In the genomic region with DNA sequence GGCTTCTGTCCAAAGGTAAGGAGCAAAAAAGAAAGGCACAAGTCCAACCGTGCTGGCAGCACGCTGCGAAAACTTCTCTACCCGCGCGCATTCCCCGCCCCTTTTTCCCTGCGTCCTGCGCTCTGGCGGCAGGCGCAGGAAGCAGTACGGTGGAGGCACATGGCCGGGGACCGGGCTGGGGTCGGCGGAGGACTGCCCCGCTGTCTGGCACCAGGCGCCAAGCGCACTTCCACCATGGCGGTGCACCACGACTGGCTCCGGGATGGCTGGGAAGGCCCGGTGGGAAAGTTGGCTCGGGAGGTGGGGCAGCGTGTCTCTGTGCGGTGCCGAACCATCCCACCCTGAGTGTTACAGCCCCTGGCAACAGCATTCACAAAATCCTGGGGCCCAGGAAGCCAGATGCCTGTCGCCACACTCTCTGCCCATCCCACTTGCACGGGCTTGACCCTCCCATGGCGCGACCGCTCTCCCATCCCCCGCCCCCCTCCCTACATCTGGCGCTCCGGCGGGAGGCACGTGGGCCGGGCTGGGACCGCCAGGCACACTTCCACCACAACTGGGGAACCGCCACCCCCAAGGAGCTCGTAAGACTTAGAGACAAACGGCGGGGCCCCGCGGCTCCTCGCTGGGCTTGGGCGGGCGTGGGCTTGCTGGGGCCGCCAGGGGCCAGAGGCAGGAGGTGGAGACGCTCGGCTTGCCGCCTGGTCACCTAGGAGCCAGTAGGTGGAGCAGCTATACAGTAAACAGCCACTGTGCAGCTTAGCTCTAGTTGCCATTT, we compare ENCODE assay signal across 8 mouse cellular contexts. TPM values are rescaled to one million over a fixed set of nuclear protein-coding genes. Genes with fewer than 3 reads are reported as not detected.
A peak's percentile ranks its signal among the peaks of the same experiment; 100 is the strongest.
DNase-seq lines count a peak whose midpoint lies in the region; ATAC-seq and TF ChIP-seq lines count a peak whose summit lies in the region.

No protein-coding gene starts in this region.

- H3K27me3 ChIP-seq in G1E (ENCODE audit: insufficient read depth, low read length): no peaks in the 10 kb centered on the region
- no peaks in the 10 kb centered on the region for H3K27me3 ChIP-seq in forebrain, embryonic 15.5 days
- H3K27me3 ChIP-seq in liver, postnatal 0 days (ENCODE audit: insufficient read depth, low read length): no peaks in the 10 kb centered on the region
- no peaks in the 10 kb centered on the region for H3K27me3 ChIP-seq in neural tube, embryonic 14.5 days (ENCODE audit: control insufficient read depth, insufficient read depth, low read length)

- H3K4me1 ChIP-seq in G1E (ENCODE audit: insufficient read depth, low read depth, low read length): no peaks in the 10 kb centered on the region
- peaks cover 5% of the 10 kb centered on the region; the same call in 1 of the 2 replicates for H3K4me1 ChIP-seq in forebrain, embryonic 15.5 days
- H3K4me1 ChIP-seq in liver, postnatal 0 days (ENCODE audit: insufficient read depth): peaks cover 10% of the 10 kb centered on the region; the same call in 1 of the 2 replicates
- no peaks in the 10 kb centered on the region for H3K4me1 ChIP-seq in neural tube, embryonic 14.5 days (ENCODE audit: control insufficient read depth, insufficient read depth, low read length)

- no peak for TF ChIP-seq CTCF in G1E (IDR thresholded peaks at IDR 0.05; ENCODE audit: low read depth, low read length)
- peak; percentile 65 for TF ChIP-seq CTCF in liver, postnatal 0 days (IDR thresholded peaks at IDR 0.05; ENCODE audit: low read depth)

- no peak overlapping the region for H3K4me3 ChIP-seq in G1E (ENCODE audit: low read depth, low read length)
- peak overlapping the region; percentile 93 for H3K4me3 ChIP-seq in forebrain, embryonic 15.5 days
- H3K4me3 ChIP-seq in liver, postnatal 0 days (ENCODE audit: low read depth, low read length): peak overlapping the region; percentile 63
- peak overlapping the region; percentile 78 for H3K4me3 ChIP-seq in neural tube, embryonic 14.5 days (ENCODE audit: low read depth, low read length)

- no peak for TF ChIP-seq EP300 in liver, postnatal 0 days (IDR thresholded peaks at IDR 0.05; ENCODE audit: low read depth)

- H3K4me2 ChIP-seq in forebrain, embryonic 15.5 days (replicated peaks): peak overlapping the region; percentile 83
- peak overlapping the region; percentile 94 for H3K4me2 ChIP-seq in liver, postnatal 0 days (ENCODE audit: low read depth, low read length)
- H3K4me2 ChIP-seq in neural tube, embryonic 14.5 days (ENCODE audit: low read depth, low read length): peak overlapping the region; percentile 68

- intact Hi-C loops in heart, postnatal 14 days (cut with DNase I): no loop called here

- peak; percentile 61 for DNase-seq in G1E (ENCODE audit: low spot score)
- DNase-seq in cerebellum, adult 11 months: peak; percentile 42
- DNase-seq in heart, postnatal 14 days: peak; percentile 42 to 44
- peak; percentile 74 to 82 for DNase-seq in kidney, postnatal 4 days
- peak; percentile 64 for DNase-seq in liver, postnatal 0 days
- peak; percentile 34 for DNase-seq in thymus, postnatal 0 days (ENCODE audit: low spot score)

- peak overlapping the region; percentile 86 for H3K27ac ChIP-seq in forebrain, embryonic 15.5 days (replicated peaks)
- 0 out of 2 replicates have a peak overlapping the region, but pooled peaks have one; percentile 45 for H3K27ac ChIP-seq in liver, postnatal 0 days (ENCODE audit: low read depth)
- H3K27ac ChIP-seq in neural tube, embryonic 14.5 days (ENCODE audit: low read depth, low read length): peak overlapping the region; percentile 62; the same call in 1 of the 2 replicates

- ATAC-seq in G1E (ENCODE audit: extremely low read depth, insufficient number of reproducible peaks, low FRiP score, poor library complexity, severe bottlenecking): no peak
- ATAC-seq in forebrain, embryonic 15.5 days (replicated peaks): peak; percentile 96
- ATAC-seq in liver, postnatal 0 days: peak; percentile 92
- ATAC-seq in neural tube, embryonic 14.5 days (ENCODE audit: low read depth): peak; percentile 98

- no peaks in the 10 kb centered on the region for H3K36me3 ChIP-seq in G1E (replicated peaks)
- no peaks in the 10 kb centered on the region for H3K36me3 ChIP-seq in forebrain, embryonic 15.5 days
- no peaks in the 10 kb centered on the region for H3K36me3 ChIP-seq in liver, postnatal 0 days (replicated peaks; ENCODE audit: insufficient read depth, low read length)
- no peaks in the 10 kb centered on the region for H3K36me3 ChIP-seq in neural tube, embryonic 14.5 days (ENCODE audit: control insufficient read depth, insufficient read depth, low read length)

- H3K9ac ChIP-seq in forebrain, embryonic 15.5 days (replicated peaks): peak overlapping the region; percentile 64
- peak overlapping the region; percentile 55 for H3K9ac ChIP-seq in liver, postnatal 0 days (replicated peaks)
- peak overlapping the region; percentile 62 for H3K9ac ChIP-seq in neural tube, embryonic 14.5 days (replicated peaks; ENCODE audit: low read depth, low read length)

- peaks cover 7% of the 10 kb centered on the region for H3K9me3 ChIP-seq in G1E (replicated peaks)
- H3K9me3 ChIP-seq in forebrain, embryonic 15.5 days: no peaks in the 10 kb centered on the region
- no peaks in the 10 kb centered on the region for H3K9me3 ChIP-seq in liver, postnatal 0 days (ENCODE audit: low read length)
- no peaks in the 10 kb centered on the region for H3K9me3 ChIP-seq in neural tube, embryonic 14.5 days (ENCODE audit: control insufficient read depth, low read length)

- WGBS in forebrain, embryonic 15.5 days: 1% methylated on average over 52 of the region's 52 CpGs
- WGBS in liver, postnatal 0 days (ENCODE audit: insufficient replicate concordance): 3% methylated on average over 41 of the region's 52 CpGs
- WGBS in neural tube, embryonic 14.5 days: 1% methylated on average over 52 of the region's 52 CpGs

RNA-seq across cellular contexts. Expression of gene Olfr725, which starts 22.0 kb away (rescaled TPM):
- total RNA-seq in G1E (2014; fragmentation: Nextera tagmentation) (not detected in 2 replicates), G1E (2017) (0.17 TPM in 1 of 2 replicates, not detected in the other)
- not detected in 2 replicates for polyA plus RNA-seq in G1E (2012)
- not detected in 2 replicates for polyA plus RNA-seq in forebrain, embryonic 15.5 days (2015; fragmentation: Nextera tagmentation; extraction: Ambion mirVana)
- not detected for total RNA-seq in heart, postnatal 14 days (2021)
- polyA plus RNA-seq in liver, postnatal 0 days (2015; fragmentation: Nextera tagmentation; extraction: Ambion mirVana): not detected in 2 replicates
- polyA plus RNA-seq in neural tube, embryonic 14.5 days (2014; fragmentation: Nextera tagmentation; extraction: Ambion mirVana): not detected in 2 replicates
- polyA plus RNA-seq in thymus, postnatal 0 days (2015; fragmentation: Nextera tagmentation; extraction: Ambion mirVana): not detected in 2 replicates

RNA-seq across cellular contexts. Expression of gene Olfr726, which starts 28.6 kb away (rescaled TPM):
- total RNA-seq in G1E (2014; fragmentation: Nextera tagmentation) (not detected in 2 replicates), G1E (2017) (0.27 TPM in 1 of 2 replicates, not detected in the other)
- not detected in 2 replicates for polyA plus RNA-seq in G1E (2012)
- polyA plus RNA-seq in forebrain, embryonic 15.5 days (2015; fragmentation: Nextera tagmentation; extraction: Ambion mirVana): not detected in 2 replicates
- not detected for total RNA-seq in heart, postnatal 14 days (2021)
- not detected in 2 replicates for polyA plus RNA-seq in liver, postnatal 0 days (2015; fragmentation: Nextera tagmentation; extraction: Ambion mirVana)
- polyA plus RNA-seq in neural tube, embryonic 14.5 days (2014; fragmentation: Nextera tagmentation; extraction: Ambion mirVana): not detected in 2 replicates
- not detected in 2 replicates for polyA plus RNA-seq in thymus, postnatal 0 days (2015; fragmentation: Nextera tagmentation; extraction: Ambion mirVana)
